Mouse (Mus musculus): Measurements from ENCODE around the gene Tm9sf1. TPM values are rescaled to one million over a fixed set of nuclear protein-coding genes. Genes with fewer than 3 reads are reported as not detected.
A peak's percentile ranks its signal among the peaks of the same experiment; 100 is the strongest.

Tm9sf1 gene
- polyA plus RNA-seq, 1 experiment from 2014 or later, result 122 TPM

DNA sequence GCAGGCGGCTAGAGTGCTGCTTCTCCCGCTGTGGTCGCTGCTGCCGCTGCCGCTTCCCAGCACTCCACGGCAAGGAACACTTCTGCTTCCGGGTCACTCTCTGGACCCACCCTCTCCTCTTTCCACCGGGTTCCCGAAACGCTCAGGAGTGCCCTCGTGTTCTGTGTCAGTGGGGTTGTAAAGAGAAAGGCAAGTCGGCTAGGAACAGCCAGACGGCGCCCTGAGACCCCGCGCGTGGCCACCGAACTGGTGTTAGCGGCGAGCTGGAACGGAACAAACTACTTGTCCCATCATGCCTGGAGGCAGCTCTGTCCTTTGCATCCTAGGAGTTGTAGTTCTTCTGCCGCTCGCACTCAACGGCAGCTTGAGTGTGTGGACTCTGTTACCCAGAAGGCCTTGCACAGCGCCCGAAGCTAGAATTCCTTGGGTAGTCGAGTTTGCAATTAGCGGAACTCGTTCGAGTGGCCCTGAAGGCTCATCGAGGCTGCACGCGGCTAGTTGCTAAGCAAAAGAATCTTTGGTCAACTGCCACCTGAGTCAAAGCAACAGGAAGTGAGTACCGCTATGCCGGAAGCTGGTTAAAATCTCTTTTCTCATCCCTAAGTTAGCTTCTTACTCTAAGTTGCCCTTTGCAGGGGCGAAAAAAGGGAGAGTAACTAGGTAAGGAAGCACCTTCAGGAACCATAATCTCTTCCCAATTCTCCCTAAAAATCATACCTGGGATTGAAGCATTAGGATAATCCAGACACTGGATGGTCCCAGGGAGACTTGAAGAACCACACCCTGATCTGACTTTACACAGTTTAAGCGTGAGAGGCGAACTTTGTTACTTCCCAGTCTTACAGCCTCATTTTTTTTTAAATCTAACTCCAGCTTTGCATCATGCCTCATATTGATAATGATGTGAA, 28.5 kb upstream of the Tm9sf1 start, which contains the start of the genes Gmpr2 and Nedd8:
Gene Gmpr2, plus strand, starts transcription at position 109 of the 908 bp plus-strand sequence.
Gene Nedd8, minus strand, starts transcription at position 292 of the 908 bp plus-strand sequence.
- ATAC-seq (ENCODE audit: insufficient read depth), result peak; percentile 98
- H3K36me3 ChIP-seq (ENCODE audit: insufficient read depth), result peaks cover 23% of the 10 kb centered on the region
- peak within 1 kb of the TSS; percentile 70 for H3K4me3 ChIP-seq (ENCODE audit: low read depth, low read length)
- peaks cover 5% of the 10 kb centered on the region; the same call in 1 of the 2 replicates for H3K4me1 ChIP-seq (ENCODE audit: insufficient read depth)
- TF ChIP-seq CTCF (IDR thresholded peaks at IDR 0.05; ENCODE audit: low read depth), result no peak
- peak; percentile 97 for DNase-seq
- H3K9ac ChIP-seq, result peak within 1 kb of the TSS; percentile 77
- under 1% methylated on average over 38 of the region's 38 CpGs for WGBS
- H3K4me2 ChIP-seq, result peak within 1 kb of the TSS; percentile 70
- H3K9me3 ChIP-seq (ENCODE audit: low read depth, low read length), result no peaks in the 10 kb centered on the region
- H3K27ac ChIP-seq (ENCODE audit: low read depth), result peak within 1 kb of the TSS; percentile 72; the same call in 1 of the 2 replicates
- H3K27me3 ChIP-seq (ENCODE audit: insufficient read depth, low read length), result no peaks in the 10 kb centered on the region

DNA sequence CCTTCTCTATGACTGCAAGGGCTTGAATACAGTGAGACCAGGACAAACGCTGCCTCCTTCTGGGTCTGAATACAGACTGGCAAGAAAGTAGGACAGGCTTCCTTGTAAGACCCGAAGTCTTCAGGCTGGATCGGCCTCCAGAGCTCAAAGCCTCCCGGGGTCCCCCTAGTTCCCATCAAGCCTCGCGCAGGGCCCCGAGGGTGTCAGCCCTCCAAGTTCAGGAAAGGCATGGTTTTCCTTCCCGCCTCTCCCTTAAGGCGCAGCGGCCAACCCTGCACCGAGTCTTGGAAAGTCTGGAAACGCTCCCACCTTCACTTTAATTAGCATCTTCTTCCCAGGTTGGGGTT, 27.9 kb upstream of the Tm9sf1 start:
- H3K9ac ChIP-seq, result peak overlapping the region; percentile 77
- H3K4me2 ChIP-seq, result peak overlapping the region; percentile 70
- H3K9me3 ChIP-seq (ENCODE audit: low read depth, low read length), result no peaks in the 10 kb centered on the region
- peaks cover 18% of the 10 kb centered on the region for H3K36me3 ChIP-seq (ENCODE audit: insufficient read depth)
- H3K27ac ChIP-seq (ENCODE audit: low read depth), result peak overlapping the region; percentile 68; the same call in 1 of the 2 replicates
- under 1% methylated on average over 12 of the region's 12 CpGs for WGBS
- peak overlapping the region; percentile 70 for H3K4me3 ChIP-seq (ENCODE audit: low read depth, low read length)
- DNase-seq (no peak), ATAC-seq (ENCODE audit: insufficient read depth) (peak; percentile 55)
- TF ChIP-seq CTCF (IDR thresholded peaks at IDR 0.05; ENCODE audit: low read depth), result no peak
- no peaks in the 10 kb centered on the region for H3K27me3 ChIP-seq (ENCODE audit: insufficient read depth, low read length)
- peaks cover 5% of the 10 kb centered on the region; the same call in 1 of the 2 replicates for H3K4me1 ChIP-seq (ENCODE audit: insufficient read depth)

DNA sequence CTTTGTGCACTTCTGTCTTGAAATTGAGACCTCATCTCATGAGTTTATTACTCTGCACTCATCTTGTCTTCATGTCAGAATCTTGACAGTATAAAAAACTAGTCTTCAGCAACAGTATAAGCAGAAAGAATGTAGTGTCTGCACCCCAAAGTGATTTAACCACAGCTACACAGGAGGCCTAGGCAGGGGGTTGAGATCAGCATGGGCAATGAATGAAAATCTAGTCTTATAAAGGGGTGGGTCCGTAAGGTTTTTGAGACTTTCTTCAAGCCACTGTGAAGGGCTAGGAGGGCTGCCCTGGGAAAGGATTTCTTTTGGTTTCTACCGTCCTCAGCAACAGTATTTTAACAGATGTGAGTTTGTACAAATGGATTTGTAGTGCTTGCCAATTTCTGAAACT, 17.0 kb upstream of the Tm9sf1 start:
- peak overlapping the region; percentile 81; the same call in 1 of the 2 replicates for H3K9ac ChIP-seq
- no peaks in the 10 kb centered on the region for H3K27me3 ChIP-seq (ENCODE audit: insufficient read depth, low read length)
- no peak for TF ChIP-seq CTCF (IDR thresholded peaks at IDR 0.05; ENCODE audit: low read depth)
- H3K27ac ChIP-seq (ENCODE audit: low read depth), result no peak overlapping the region
- WGBS, result 34% methylated on average over 2 of the region's 2 CpGs
- ATAC-seq (ENCODE audit: insufficient read depth), result peak; percentile 22; the same call in 1 of the 2 replicates
- peak overlapping the region; percentile 70 for H3K4me2 ChIP-seq
- peaks cover 44% of the 10 kb centered on the region for H3K36me3 ChIP-seq (ENCODE audit: insufficient read depth)
- no peak for DNase-seq
- no peaks in the 10 kb centered on the region for H3K9me3 ChIP-seq (ENCODE audit: low read depth, low read length)
- H3K4me1 ChIP-seq (ENCODE audit: insufficient read depth), result peaks cover 5% of the 10 kb centered on the region; the same call in 1 of the 2 replicates
- peak overlapping the region; percentile 56 for H3K4me3 ChIP-seq (ENCODE audit: low read depth, low read length)

DNA sequence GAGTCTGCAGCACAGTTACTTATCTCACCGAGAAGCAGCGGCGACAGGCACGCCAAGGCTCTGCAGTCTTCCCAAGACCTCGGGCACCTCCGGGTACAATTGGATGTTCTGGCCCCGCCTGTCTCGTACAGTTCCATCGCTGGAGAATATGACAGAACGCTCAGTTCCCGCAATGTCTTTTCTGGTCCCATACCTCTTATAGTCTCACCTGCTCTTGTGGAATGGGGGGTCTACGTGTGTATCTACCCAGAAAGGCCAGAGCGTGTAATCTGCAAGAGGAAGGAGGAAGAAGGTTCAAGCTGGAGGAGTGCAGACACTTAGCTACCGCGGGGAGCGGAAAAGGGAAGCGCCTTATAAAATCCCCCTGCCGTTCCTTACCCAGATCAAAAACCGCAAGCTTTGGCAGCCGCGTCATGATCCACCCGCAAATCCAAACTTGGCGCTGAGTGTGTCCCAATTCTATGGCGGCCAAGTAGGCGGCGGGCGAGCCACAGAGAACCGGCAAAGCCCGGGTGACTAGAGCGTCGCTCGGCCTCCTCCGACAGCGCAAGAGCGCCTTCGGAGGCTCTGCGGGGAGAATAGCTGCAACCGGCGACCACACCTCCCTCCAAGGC, 16.5 kb upstream of the Tm9sf1 start, which contains the start of gene Mdp1:
Gene Mdp1, minus strand, starts transcription at position 549 of the 614 bp plus-strand sequence.
- peak; percentile 94 for DNase-seq

DNA sequence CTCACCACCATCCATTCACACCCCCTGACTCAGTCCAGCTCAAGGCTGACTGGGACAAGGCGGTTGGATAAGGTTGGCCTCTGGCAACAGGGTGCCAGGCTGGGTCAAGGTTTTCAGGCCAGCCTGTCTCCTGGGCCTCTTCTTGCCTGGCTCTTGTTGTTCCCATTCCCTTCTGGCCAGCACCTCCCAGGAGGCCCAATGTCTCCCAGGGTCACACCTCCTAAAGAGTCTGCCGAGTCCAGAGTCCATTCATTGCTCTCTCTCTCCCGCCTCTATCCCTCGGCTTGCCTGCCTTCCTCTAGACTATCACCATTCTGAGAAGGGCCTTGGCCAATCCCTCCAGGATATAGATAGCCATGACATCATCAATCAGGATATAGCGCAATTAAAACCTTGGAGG, 14.4 kb upstream of the Tm9sf1 start:
- no peaks in the 10 kb centered on the region for H3K9me3 ChIP-seq (ENCODE audit: low read depth, low read length)
- no peaks in the 10 kb centered on the region for H3K27me3 ChIP-seq (ENCODE audit: insufficient read depth, low read length)
- WGBS, result 86% methylated on average over 5 of the region's 5 CpGs
- ATAC-seq (ENCODE audit: insufficient read depth), result no peak
- TF ChIP-seq CTCF (IDR thresholded peaks at IDR 0.05; ENCODE audit: low read depth), result no peak
- H3K4me1 ChIP-seq (ENCODE audit: insufficient read depth), result peaks cover 5% of the 10 kb centered on the region; the same call in 1 of the 2 replicates
- no peak for DNase-seq
- peaks cover 29% of the 10 kb centered on the region for H3K36me3 ChIP-seq (ENCODE audit: insufficient read depth)
- H3K27ac ChIP-seq (ENCODE audit: low read depth), result no peak overlapping the region
- no peak overlapping the region for H3K4me2 ChIP-seq
- no peak overlapping the region for H3K4me3 ChIP-seq (ENCODE audit: low read depth, low read length)
- H3K9ac ChIP-seq, result no peak overlapping the region

More for the DNA sequence above, 16.5 kb upstream of the Tm9sf1 start, which contains the start of gene Mdp1:
- H3K4me1 ChIP-seq (ENCODE audit: insufficient read depth), result peaks cover 5% of the 10 kb centered on the region; the same call in 1 of the 2 replicates
- ATAC-seq (ENCODE audit: insufficient read depth), result peak; percentile 96
- H3K27me3 ChIP-seq (ENCODE audit: insufficient read depth, low read length), result no peaks in the 10 kb centered on the region
- H3K27ac ChIP-seq (ENCODE audit: low read depth), result peak within 1 kb of the TSS; percentile 81
- peak within 1 kb of the TSS; percentile 56 for H3K4me3 ChIP-seq (ENCODE audit: low read depth, low read length)
- peak; percentile 60 for TF ChIP-seq CTCF (IDR thresholded peaks at IDR 0.05; ENCODE audit: low read depth)
- H3K9me3 ChIP-seq (ENCODE audit: low read depth, low read length), result no peaks in the 10 kb centered on the region
- under 1% methylated on average over 39 of the region's 39 CpGs for WGBS
- peak within 1 kb of the TSS; percentile 70 for H3K4me2 ChIP-seq
- H3K36me3 ChIP-seq (ENCODE audit: insufficient read depth), result peaks cover 42% of the 10 kb centered on the region
- peak within 1 kb of the TSS; percentile 81 for H3K9ac ChIP-seq

DNA sequence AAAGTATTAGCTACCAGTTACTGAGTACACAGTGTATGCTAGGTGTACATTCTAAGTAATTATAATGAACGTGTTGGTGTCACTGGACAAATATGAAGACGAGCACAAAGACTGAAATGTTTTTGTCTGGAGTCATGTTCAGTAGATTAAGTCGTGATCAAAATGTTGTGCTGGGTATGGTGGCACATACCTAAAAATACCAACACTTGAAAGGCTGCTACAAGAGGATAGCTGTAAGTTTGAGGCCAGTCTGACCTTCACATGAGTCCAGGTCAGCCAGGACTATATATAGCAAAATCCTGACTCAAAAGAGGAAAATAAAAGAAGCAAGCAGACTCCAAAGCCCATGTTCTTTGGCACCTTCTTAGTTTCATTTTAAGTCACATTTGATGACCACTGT, 13.3 kb upstream of the Tm9sf1 start:
- no peak overlapping the region for H3K4me3 ChIP-seq (ENCODE audit: low read depth, low read length)
- H3K27me3 ChIP-seq (ENCODE audit: insufficient read depth, low read length), result no peaks in the 10 kb centered on the region
- H3K9me3 ChIP-seq (ENCODE audit: low read depth, low read length), result no peaks in the 10 kb centered on the region
- H3K36me3 ChIP-seq (ENCODE audit: insufficient read depth), result peaks cover 20% of the 10 kb centered on the region
- H3K4me2 ChIP-seq, result no peak overlapping the region
- 76% methylated on average over 3 of the region's 3 CpGs for WGBS
- no peak for TF ChIP-seq CTCF (IDR thresholded peaks at IDR 0.05; ENCODE audit: low read depth)
- H3K4me1 ChIP-seq (ENCODE audit: insufficient read depth), result peaks cover 5% of the 10 kb centered on the region; the same call in 1 of the 2 replicates
- H3K27ac ChIP-seq (ENCODE audit: low read depth), result no peak overlapping the region
- ATAC-seq (ENCODE audit: insufficient read depth) (no peak), DNase-seq (no peak)
- H3K9ac ChIP-seq, result no peak overlapping the region
